Mouse (Mus musculus): ENCODE measurements at regions not wholly inside any gene's neighbourhood (a gene's known extent, or its start where the extent isn't known, plus 50 kb on each side); places are given as distances from the start of the nearest gene placed in this dataset.

DNA sequence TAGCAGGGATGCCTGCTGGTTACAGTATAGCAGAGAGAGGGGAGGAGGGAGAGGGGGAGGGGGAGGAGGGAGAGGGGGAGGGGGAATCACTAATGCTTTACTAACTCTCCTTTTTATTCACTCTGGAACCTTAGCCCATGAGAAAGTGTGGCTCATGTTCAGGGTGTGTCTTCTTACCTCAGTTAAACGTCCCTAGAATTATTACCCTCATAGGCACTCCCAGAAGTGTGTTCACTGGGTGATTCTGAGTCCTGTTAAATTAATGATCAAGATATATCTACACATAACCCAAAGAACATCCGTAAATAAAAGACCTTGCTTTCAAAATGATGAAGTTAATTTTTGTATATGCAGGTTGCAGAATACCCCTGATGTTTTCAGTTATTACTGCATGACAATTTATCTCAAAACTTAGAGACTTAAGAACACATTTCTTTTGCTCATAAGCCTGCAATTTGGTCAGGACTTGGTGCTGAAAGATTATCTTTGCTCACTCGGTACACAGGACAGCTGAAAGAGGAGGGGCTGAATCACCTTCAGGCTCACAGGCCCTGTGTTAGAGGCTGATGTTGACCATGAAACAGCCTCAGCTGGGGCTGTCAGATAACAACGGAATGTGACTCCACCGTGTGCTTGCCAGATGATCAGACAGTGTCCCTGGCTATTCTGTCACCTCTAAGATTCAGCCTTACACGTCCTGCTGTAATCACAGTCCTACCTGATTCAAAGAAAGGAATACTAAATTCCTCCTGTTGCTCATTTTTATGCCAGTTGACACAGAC is 195.0 kb downstream of the Pik3r1 start:
- no peak for TF ChIP-seq CTCF (IDR thresholded peaks at IDR 0.05; ENCODE audit: low read depth, low read length)
- no peak for TF ChIP-seq TAL1 (conservative IDR thresholded peaks at IDR 0.05; ENCODE audit: low read depth, low read length)
- no peak for TF ChIP-seq GATA1 (IDR thresholded peaks at IDR 0.05; ENCODE audit: borderline replicate concordance, low read length)

Measured in G1E (cell line).